Mouse (Mus musculus): ENCODE measurements at regions not wholly inside any gene's neighbourhood (a gene's known extent, or its start where the extent isn't known, plus 50 kb on each side); places are given as distances from the start of the nearest gene placed in this dataset.
A peak's percentile ranks its signal among the peaks of the same experiment; 100 is the strongest.

DNA sequence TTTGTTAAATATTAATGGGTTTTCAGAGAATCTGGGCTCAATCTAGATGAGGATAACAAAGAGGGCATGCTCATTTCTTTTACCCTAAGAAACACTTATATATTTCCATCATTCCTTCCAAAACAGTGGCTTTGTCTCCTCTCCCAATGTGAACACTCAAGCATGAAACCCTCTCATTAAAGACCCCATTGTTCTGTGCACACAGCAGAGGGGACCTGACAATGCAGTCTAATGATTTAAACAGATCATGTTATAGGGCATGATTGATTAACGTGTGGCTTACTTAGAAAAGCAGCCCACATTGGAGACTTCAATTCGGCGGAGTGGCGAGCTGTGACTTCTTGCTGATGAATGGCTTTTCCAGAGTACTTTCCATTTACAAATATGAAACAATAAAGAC lies 123.6 kb upstream of the Tgfbr2 start:
- Histone ChIP-seq H3K27me3 (ENCODE audit: control insufficient read depth, insufficient read depth, low read length) (no peaks in the 10 kb centered on the region), H3K4me3 (ENCODE audit: low read depth, low read length) (no peak overlapping the region), H3K4me1 (ENCODE audit: control insufficient read depth, insufficient read depth, low read length) (no peaks in the 10 kb centered on the region), H3K27ac (ENCODE audit: low read depth, low read length) (0 out of 2 replicates have a peak overlapping the region, but pooled peaks have one; percentile 34), H3K9ac (ENCODE audit: low read length) (no peak overlapping the region), H3K9me3 (ENCODE audit: control insufficient read depth, low read length) (no peaks in the 10 kb centered on the region), H3K36me3 (ENCODE audit: control insufficient read depth, insufficient read depth, low read length) (no peaks in the 10 kb centered on the region), H3K4me2 (ENCODE audit: low read depth) (no peak overlapping the region)
- ATAC-seq (ENCODE audit: insufficient read depth, low FRiP score, low TSS enrichment) (peak; percentile 55), DNase-seq (ENCODE audit: low spot score) (peak; percentile 34)
- 33% methylated on average over 4 of the region's 4 CpGs for WGBS

- Histone ChIP-seq H3K4me2 (ENCODE audit: low read depth) (no peak overlapping the region), H3K4me1 (ENCODE audit: control insufficient read depth, insufficient read depth, low read length) (no peaks in the 10 kb centered on the region), H3K9me3 (ENCODE audit: control insufficient read depth, low read length) (no peaks in the 10 kb centered on the region), H3K4me3 (ENCODE audit: low read depth, low read length) (no peak overlapping the region), H3K9ac (ENCODE audit: low read length) (no peak overlapping the region), H3K36me3 (ENCODE audit: control insufficient read depth, insufficient read depth, low read length) (no peaks in the 10 kb centered on the region), H3K27me3 (ENCODE audit: control insufficient read depth, insufficient read depth, low read length) (no peaks in the 10 kb centered on the region), H3K27ac (ENCODE audit: low read depth, low read length) (no peak overlapping the region)
- DNase-seq (ENCODE audit: low spot score) (no peak), ATAC-seq (ENCODE audit: insufficient read depth, low FRiP score, low TSS enrichment) (no peak)
- WGBS, result 93% methylated on average over 7 of the region's 7 CpGs
Observed at GRCm38 (mm10) chr9:116296349-116296748, 121.2 kb upstream of the Tgfbr2 start.

GRCm38 (mm10) chr9:116294073-116294472 lies 118.9 kb upstream of the Tgfbr2 start:
- no peak overlapping the region for H3K4me3 ChIP-seq (ENCODE audit: low read depth, low read length)
- no peak overlapping the region for H3K9ac ChIP-seq (ENCODE audit: low read length)
- H3K4me2 ChIP-seq (ENCODE audit: low read depth), result no peak overlapping the region
- 81% methylated on average over 3 of the region's 3 CpGs for WGBS
- no peaks in the 10 kb centered on the region for H3K27me3 ChIP-seq (ENCODE audit: control insufficient read depth, insufficient read depth, low read length)
- no peak for ATAC-seq (ENCODE audit: insufficient read depth, low FRiP score, low TSS enrichment)
- no peaks in the 10 kb centered on the region for H3K9me3 ChIP-seq (ENCODE audit: control insufficient read depth, low read length)
- no peak overlapping the region for H3K27ac ChIP-seq (ENCODE audit: low read depth, low read length)
- no peak for DNase-seq (ENCODE audit: low spot score)
- no peaks in the 10 kb centered on the region for H3K36me3 ChIP-seq (ENCODE audit: control insufficient read depth, insufficient read depth, low read length)
- no peaks in the 10 kb centered on the region for H3K4me1 ChIP-seq (ENCODE audit: control insufficient read depth, insufficient read depth, low read length)

DNA sequence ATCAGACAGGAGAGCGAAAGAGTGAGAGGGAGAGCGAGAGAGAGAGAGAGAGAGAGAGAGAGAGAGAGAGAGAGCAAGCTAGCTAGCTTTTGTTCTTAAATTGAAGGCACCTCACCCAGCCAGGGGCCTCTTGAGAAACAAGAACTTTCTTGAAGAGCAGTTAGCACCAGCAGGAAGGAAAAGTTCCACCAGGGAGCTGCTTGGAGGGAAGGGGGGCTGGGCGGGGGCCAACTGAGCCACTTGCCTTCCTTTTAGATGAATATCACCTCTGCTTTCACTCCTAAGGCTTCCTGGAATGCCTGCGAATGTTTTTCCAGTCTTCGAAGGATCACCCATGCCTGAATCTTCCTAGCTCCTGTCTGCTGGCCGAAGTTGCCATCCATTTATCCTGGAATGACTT lies 118.0 kb upstream of the Tgfbr2 start:
- 72% methylated on average over 6 of the region's 6 CpGs for WGBS
- H3K36me3 ChIP-seq (ENCODE audit: control insufficient read depth, insufficient read depth, low read length), result no peaks in the 10 kb centered on the region
- ATAC-seq (ENCODE audit: insufficient read depth, low FRiP score, low TSS enrichment) (no peak), DNase-seq (ENCODE audit: low spot score) (no peak)
- no peaks in the 10 kb centered on the region for H3K9me3 ChIP-seq (ENCODE audit: control insufficient read depth, low read length)
- H3K9ac ChIP-seq (ENCODE audit: low read length), result no peak overlapping the region
- H3K27me3 ChIP-seq (ENCODE audit: control insufficient read depth, insufficient read depth, low read length), result no peaks in the 10 kb centered on the region
- H3K4me1 ChIP-seq (ENCODE audit: control insufficient read depth, insufficient read depth, low read length), result no peaks in the 10 kb centered on the region
- no peak overlapping the region for H3K27ac ChIP-seq (ENCODE audit: low read depth, low read length)
- H3K4me3 ChIP-seq (ENCODE audit: low read depth, low read length), result no peak overlapping the region
- no peak overlapping the region for H3K4me2 ChIP-seq (ENCODE audit: low read depth)

GRCm38 (mm10) chr9:116291624-116292023 lies 116.5 kb upstream of the Tgfbr2 start:
- Histone ChIP-seq H3K4me2 (ENCODE audit: low read depth) (no peak overlapping the region), H3K9me3 (ENCODE audit: control insufficient read depth, low read length) (no peaks in the 10 kb centered on the region), H3K4me1 (ENCODE audit: control insufficient read depth, insufficient read depth, low read length) (no peaks in the 10 kb centered on the region), H3K9ac (ENCODE audit: low read length) (no peak overlapping the region), H3K27me3 (ENCODE audit: control insufficient read depth, insufficient read depth, low read length) (no peaks in the 10 kb centered on the region), H3K36me3 (ENCODE audit: control insufficient read depth, insufficient read depth, low read length) (no peaks in the 10 kb centered on the region), H3K4me3 (ENCODE audit: low read depth, low read length) (no peak overlapping the region), H3K27ac (ENCODE audit: low read depth, low read length) (no peak overlapping the region)
- 92% methylated on average over 3 of the region's 3 CpGs for WGBS
- ATAC-seq (ENCODE audit: insufficient read depth, low FRiP score, low TSS enrichment) (no peak), DNase-seq (ENCODE audit: low spot score) (no peak)

DNA sequence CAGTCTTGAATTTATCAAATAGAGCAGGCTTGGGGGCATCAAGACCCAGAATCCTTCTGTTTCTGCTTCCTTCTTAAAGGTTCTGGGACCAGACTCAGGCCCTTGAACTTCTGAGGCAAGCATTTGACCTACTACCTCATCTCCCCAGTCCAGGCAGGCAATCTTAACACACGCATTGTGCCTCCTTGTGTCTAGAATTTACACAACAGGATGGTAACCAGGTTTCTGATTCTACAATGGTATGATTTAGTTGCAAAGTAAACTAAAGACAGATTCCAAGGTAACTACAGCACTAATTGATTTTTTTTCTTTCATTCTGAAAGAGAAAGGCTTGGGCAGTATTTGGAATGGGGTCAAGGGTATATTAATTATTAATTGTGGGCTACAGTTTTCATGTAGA lies 115.7 kb upstream of the Tgfbr2 start:
- 91% methylated on average over 1 of the region's 1 CpGs for WGBS
- Histone ChIP-seq H3K4me1 (ENCODE audit: control insufficient read depth, insufficient read depth, low read length) (no peaks in the 10 kb centered on the region), H3K9ac (ENCODE audit: low read length) (no peak overlapping the region), H3K9me3 (ENCODE audit: control insufficient read depth, low read length) (no peaks in the 10 kb centered on the region), H3K4me2 (ENCODE audit: low read depth) (no peak overlapping the region), H3K27me3 (ENCODE audit: control insufficient read depth, insufficient read depth, low read length) (no peaks in the 10 kb centered on the region), H3K36me3 (ENCODE audit: control insufficient read depth, insufficient read depth, low read length) (no peaks in the 10 kb centered on the region), H3K4me3 (ENCODE audit: low read depth, low read length) (no peak overlapping the region), H3K27ac (ENCODE audit: low read depth, low read length) (no peak overlapping the region)
- no peak for DNase-seq (ENCODE audit: low spot score)
- no peak for ATAC-seq (ENCODE audit: insufficient read depth, low FRiP score, low TSS enrichment)

GRCm38 (mm10) chr9:116285691-116286431 lies 110.7 kb upstream of the Tgfbr2 start:
- H3K27me3 ChIP-seq (ENCODE audit: control insufficient read depth, insufficient read depth, low read length), result no peaks in the 10 kb centered on the region
- no peaks in the 10 kb centered on the region for H3K36me3 ChIP-seq (ENCODE audit: control insufficient read depth, insufficient read depth, low read length)
- H3K4me2 ChIP-seq (ENCODE audit: low read depth), result no peak overlapping the region
- DNase-seq (ENCODE audit: low spot score) (no peak), ATAC-seq (ENCODE audit: insufficient read depth, low FRiP score, low TSS enrichment) (no peak)
- 70% methylated on average over 11 of the region's 11 CpGs for WGBS
- no peak overlapping the region for H3K4me3 ChIP-seq (ENCODE audit: low read depth, low read length)
- no peak overlapping the region for H3K27ac ChIP-seq (ENCODE audit: low read depth, low read length)
- no peaks in the 10 kb centered on the region for H3K4me1 ChIP-seq (ENCODE audit: control insufficient read depth, insufficient read depth, low read length)
- H3K9ac ChIP-seq (ENCODE audit: low read length), result no peak overlapping the region
- no peaks in the 10 kb centered on the region for H3K9me3 ChIP-seq (ENCODE audit: control insufficient read depth, low read length)

DNA sequence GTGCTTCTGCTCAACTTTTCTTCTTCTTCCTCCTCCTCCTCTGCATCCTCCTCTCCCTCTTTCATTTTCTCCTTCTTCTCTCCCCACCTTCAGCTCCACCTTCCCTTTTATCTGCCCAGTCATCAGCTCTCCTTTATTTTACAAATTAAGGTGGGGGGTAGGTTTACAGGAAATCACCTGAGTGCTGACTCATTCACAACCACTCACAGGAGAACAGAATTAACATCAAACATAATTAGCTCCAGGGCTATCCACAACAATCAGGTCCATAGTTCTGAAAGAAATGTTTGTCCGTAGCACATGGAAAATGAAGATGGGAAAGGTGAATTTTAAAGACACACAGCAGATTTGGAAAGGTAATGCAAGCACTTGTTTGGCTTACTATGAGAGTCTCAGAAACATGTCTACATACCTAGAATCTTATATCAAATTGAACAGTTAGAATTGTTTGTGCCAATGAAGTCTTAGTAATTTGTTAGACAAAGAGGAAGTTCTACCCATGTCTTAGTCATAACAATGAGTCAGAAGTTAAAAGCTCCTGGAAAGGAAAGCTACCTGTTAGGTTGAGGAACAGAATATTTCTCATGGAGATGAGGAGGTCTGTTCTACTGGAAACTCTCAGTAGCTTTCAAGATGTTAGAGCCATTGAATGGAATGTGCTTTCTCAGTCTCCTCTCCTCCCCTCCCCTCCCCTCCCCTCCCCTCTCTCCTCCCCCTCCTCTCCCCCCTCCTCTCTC lies 108.8 kb upstream of the Tgfbr2 start:
- H3K4me1 ChIP-seq (ENCODE audit: control insufficient read depth, insufficient read depth, low read length), result no peaks in the 10 kb centered on the region

DNA sequence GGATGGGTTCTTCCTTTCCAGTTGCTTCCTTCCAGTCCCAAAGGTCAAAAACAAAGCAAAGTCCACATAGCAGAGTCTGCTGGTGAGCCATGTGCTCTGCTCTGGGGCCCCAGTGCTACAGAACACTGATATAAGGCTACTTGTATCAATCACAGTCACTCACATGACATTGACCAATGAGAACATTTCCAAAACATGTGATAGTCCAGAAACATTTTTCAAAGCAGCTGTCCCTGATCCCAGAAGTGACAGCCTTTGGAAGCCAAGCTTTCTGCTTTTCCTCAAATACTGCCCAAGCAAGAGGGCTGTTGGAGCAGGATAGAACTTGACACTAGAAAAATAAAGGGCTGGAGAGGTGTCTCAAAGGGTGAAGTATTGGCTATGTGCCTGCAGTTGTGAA lies 106.5 kb upstream of the Tgfbr2 start:
- Histone ChIP-seq H3K9ac (ENCODE audit: low read length) (no peak overlapping the region), H3K9me3 (ENCODE audit: control insufficient read depth, low read length) (no peaks in the 10 kb centered on the region), H3K36me3 (ENCODE audit: control insufficient read depth, insufficient read depth, low read length) (no peaks in the 10 kb centered on the region), H3K27ac (ENCODE audit: low read depth, low read length) (no peak overlapping the region), H3K4me3 (ENCODE audit: low read depth, low read length) (no peak overlapping the region), H3K27me3 (ENCODE audit: control insufficient read depth, insufficient read depth, low read length) (no peaks in the 10 kb centered on the region), H3K4me1 (ENCODE audit: control insufficient read depth, insufficient read depth, low read length) (no peaks in the 10 kb centered on the region), H3K4me2 (ENCODE audit: low read depth) (no peak overlapping the region)
- ATAC-seq (ENCODE audit: insufficient read depth, low FRiP score, low TSS enrichment), result no peak
- no peak for DNase-seq (ENCODE audit: low spot score)

More for the DNA sequence above, 108.8 kb upstream of the Tgfbr2 start:
- H3K36me3 ChIP-seq (ENCODE audit: control insufficient read depth, insufficient read depth, low read length), result no peaks in the 10 kb centered on the region
- 89% methylated on average over 1 of the region's 1 CpGs for WGBS
- H3K27me3 ChIP-seq (ENCODE audit: control insufficient read depth, insufficient read depth, low read length), result no peaks in the 10 kb centered on the region
- H3K4me2 ChIP-seq (ENCODE audit: low read depth), result no peak overlapping the region
- DNase-seq (ENCODE audit: low spot score) (no peak), ATAC-seq (ENCODE audit: insufficient read depth, low FRiP score, low TSS enrichment) (no peak)
- no peaks in the 10 kb centered on the region for H3K9me3 ChIP-seq (ENCODE audit: control insufficient read depth, low read length)
- H3K27ac ChIP-seq (ENCODE audit: low read depth, low read length), result no peak overlapping the region
- no peak overlapping the region for H3K9ac ChIP-seq (ENCODE audit: low read length)
- H3K4me3 ChIP-seq (ENCODE audit: low read depth, low read length), result no peak overlapping the region

All from neural tube, embryonic 11.5 days (tissue).